Mouse (Mus musculus) lung, embryonic 15.5 days (tissue): ENCODE results near the gene Abtb1. TPM values are rescaled to one million over a fixed set of nuclear protein-coding genes. Genes with fewer than 3 reads are reported as not detected.

Source experiments
- ATAC-seq: fragments of 200-750 bp; cut with Nextera tagmentation; 2 replicates; pipeline ENCODE4 v1.8.0; 2017; ENCODE audit warnings: moderate number of reproducible peaks, borderline replicate concordance; ENCODE audit not compliant: low FRiP score, low TSS enrichment; ENCODE audit errors: extremely low read depth
- H3K27ac ChIP-seq: fragments of 300-500 bp; sonication (generic); 2 replicates; pipeline ENCODE4 v1.5.1; 2015; ENCODE audit warnings: moderate library complexity, mild to moderate bottlenecking, inconsistent platforms
- H3K27me3 ChIP-seq: fragments of 300-500 bp; sonication (generic); 2 replicates; pipeline ENCODE4 v1.6.1; 2015; ENCODE audit warnings: inconsistent platforms
- H3K36me3 ChIP-seq: fragments of 300-500 bp; sonication (generic); 2 replicates; pipeline ENCODE4 v1.6.1; 2015; ENCODE audit warnings: inconsistent platforms
- H3K4me1 ChIP-seq: fragments of 300-500 bp; sonication (generic); 2 replicates; pipeline ENCODE4 v1.6.1; 2015; ENCODE audit warnings: inconsistent platforms
- H3K4me2 ChIP-seq: fragments of 300-500 bp; sonication (generic); 2 replicates; pipeline ENCODE4 v1.6.1; 2015; ENCODE audit warnings: inconsistent platforms, mild to moderate bottlenecking, moderate library complexity
- H3K4me3 ChIP-seq: fragments of 300-500 bp; sonication (generic); 2 replicates; pipeline ENCODE4 v1.5.1; 2015; ENCODE audit warnings: mild to moderate bottlenecking, inconsistent platforms
- H3K9ac ChIP-seq: fragments of 300-500 bp; sonication (generic); 2 replicates; pipeline ENCODE4 v1.6.1; 2015; ENCODE audit warnings: inconsistent platforms
- H3K9me3 ChIP-seq: fragments of 300-500 bp; sonication (generic); 2 replicates; pipeline ENCODE4 v1.6.1; 2016; ENCODE audit warnings: inconsistent platforms
- WGBS: fragments of 180-500 bp; shearing (Covaris S2); methylation state at CpG from one replicate; pipeline ENCODE4 v1.1.7; 2015; 5-methylcytosine and 5-hydroxymethylcytosine counted together
- polyA plus RNA-seq: library from polyadenylated mRNA; unstranded; fragments of >200 nt; fragmentation: Nextera tagmentation; extraction: Ambion mirVana; gene quantifications from 2 replicates; pipeline ENCODE4 v1.2.1, GENCODE M21; 2015

Abtb1 gene
- polyA plus RNA-seq, 1 experiment from 2014 or later, result 42.9 TPM

DNA sequence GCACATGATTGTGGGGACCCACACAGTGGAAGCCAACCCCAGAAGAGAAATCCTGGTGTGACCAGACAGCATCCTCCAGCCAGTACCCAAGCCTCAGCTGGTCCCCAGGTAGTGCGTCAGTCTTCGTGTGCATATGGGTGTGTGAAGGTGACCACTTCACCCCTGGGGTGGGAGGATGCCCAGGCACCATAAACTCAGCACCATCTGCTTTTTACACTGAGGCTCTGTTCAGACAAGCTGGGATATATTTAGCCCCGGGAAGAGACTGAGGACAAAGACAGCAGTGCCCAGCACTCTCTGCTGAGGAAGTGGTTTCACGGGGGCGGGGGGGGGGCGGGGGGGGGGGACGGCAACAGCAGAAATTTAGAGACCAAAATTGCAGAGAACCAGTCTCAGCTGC is 30.4 kb downstream of the Abtb1 start:
- Histone ChIP-seq H3K4me1 (peaks cover 41% of the 10 kb centered on the region), H3K27me3 (no peaks in the 10 kb centered on the region), H3K4me2 (no peak overlapping the region), H3K4me3 (no peak overlapping the region), H3K9me3 (no peaks in the 10 kb centered on the region), H3K9ac (no peak overlapping the region), H3K36me3 (no peaks in the 10 kb centered on the region), H3K27ac (peak overlapping the region; percentile 69)
- peak; percentile 24; the same call in 1 of the 2 replicates for ATAC-seq
- 26% methylated on average over 6 of the region's 7 CpGs for WGBS

GRCm38 (mm10) chr6:88810291-88810690 is 31.5 kb downstream of the Abtb1 start:
- ATAC-seq, result 0 out of 2 replicates have a peak, but pooled peaks have one; percentile 3
- Histone ChIP-seq H3K9ac (no peak overlapping the region), H3K4me3 (no peak overlapping the region), H3K27ac (0 out of 2 replicates have a peak overlapping the region, but pooled peaks have one; percentile 11), H3K9me3 (no peaks in the 10 kb centered on the region), H3K36me3 (no peaks in the 10 kb centered on the region), H3K4me2 (no peak overlapping the region), H3K27me3 (no peaks in the 10 kb centered on the region), H3K4me1 (peaks cover 41% of the 10 kb centered on the region)
- 49% methylated on average over 3 of the region's 3 CpGs for WGBS

- Histone ChIP-seq H3K4me2 (no peak overlapping the region), H3K36me3 (no peaks in the 10 kb centered on the region), H3K27ac (peak overlapping the region; percentile 37; the same call in 1 of the 2 replicates), H3K4me1 (peaks cover 41% of the 10 kb centered on the region), H3K9me3 (no peaks in the 10 kb centered on the region), H3K9ac (no peak overlapping the region), H3K27me3 (no peaks in the 10 kb centered on the region), H3K4me3 (no peak overlapping the region)
- WGBS, result 31% methylated on average over 23 of the region's 23 CpGs
- ATAC-seq, result peak; percentile 53; the same call in 1 of the 2 replicates
Measured at GRCm38 (mm10) chr6:88809091-88810037, 32.4 kb downstream of the Abtb1 start.

- Histone ChIP-seq H3K4me1 (peaks cover 32% of the 10 kb centered on the region), H3K36me3 (no peaks in the 10 kb centered on the region), H3K4me3 (no peak overlapping the region), H3K27ac (no peak overlapping the region), H3K4me2 (no peak overlapping the region), H3K9ac (no peak overlapping the region), H3K27me3 (no peaks in the 10 kb centered on the region), H3K9me3 (no peaks in the 10 kb centered on the region)
- no peak for ATAC-seq
- 76% methylated on average over 17 of the region's 17 CpGs for WGBS
Measured at GRCm38 (mm10) chr6:88804966-88805577, 36.7 kb downstream of the Abtb1 start.

DNA sequence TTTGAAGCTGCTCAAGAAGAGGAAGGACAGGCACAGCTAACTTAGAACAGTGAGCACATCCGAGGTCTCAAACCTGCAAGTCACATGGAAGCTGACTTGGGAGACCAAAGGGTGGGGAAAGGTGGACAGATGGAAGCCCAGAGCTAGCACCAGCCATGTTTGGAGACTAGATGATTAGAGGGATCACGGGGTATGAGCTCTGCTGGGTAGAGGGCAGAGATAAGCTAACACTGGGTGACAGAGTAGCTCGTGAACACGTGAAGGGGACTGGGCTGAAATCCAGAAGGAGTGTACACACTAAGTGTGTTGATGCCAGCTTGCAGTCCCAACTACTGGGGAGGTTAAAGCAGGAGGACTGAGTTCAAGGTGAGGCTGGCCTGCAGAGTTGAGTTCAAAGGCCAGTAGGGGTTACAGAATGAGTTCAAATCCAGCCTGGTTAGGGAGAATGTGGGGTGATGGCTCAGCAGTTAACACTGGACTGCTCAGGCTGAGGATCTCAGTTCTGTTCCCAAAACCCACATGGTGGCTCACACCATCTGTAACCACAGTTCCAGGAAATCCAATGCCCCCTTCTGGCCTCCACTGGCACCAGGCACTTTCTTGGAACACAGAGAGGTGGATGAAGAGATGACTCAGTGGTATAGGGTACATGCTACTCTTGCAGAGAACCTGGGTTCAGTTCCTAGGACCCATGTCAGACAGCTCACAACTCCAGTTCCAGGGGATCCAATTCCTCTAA is 37.7 kb downstream of the Abtb1 start:
- WGBS, result 55% methylated on average over 4 of the region's 4 CpGs

DNA sequence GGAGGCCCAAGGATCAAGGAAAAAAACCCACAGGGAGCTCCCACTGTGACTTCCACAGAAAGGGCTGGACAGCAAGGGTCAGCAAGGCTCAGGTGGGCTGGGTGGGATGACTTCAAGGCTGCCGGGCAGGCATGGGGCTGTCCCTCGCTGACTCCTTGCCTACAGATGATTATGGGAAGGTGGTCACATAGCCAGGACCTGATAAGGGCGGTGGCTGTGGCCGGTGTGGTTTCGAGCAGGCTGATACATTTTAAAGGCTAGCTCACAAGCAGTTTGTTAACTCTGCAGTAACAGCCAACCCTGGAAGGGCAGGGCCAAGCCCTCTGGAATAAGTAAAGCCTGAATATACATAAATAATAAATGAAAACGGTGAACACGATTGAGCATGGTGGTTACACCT is 38.7 kb downstream of the Abtb1 start:
- H3K9ac ChIP-seq, result no peak overlapping the region
- WGBS, result 81% methylated on average over 7 of the region's 7 CpGs

More for the DNA sequence above, 37.7 kb downstream of the Abtb1 start:
- Histone ChIP-seq H3K4me3 (no peak overlapping the region), H3K4me2 (no peak overlapping the region), H3K9ac (no peak overlapping the region), H3K27ac (no peak overlapping the region), H3K27me3 (no peaks in the 10 kb centered on the region), H3K9me3 (no peaks in the 10 kb centered on the region), H3K36me3 (no peaks in the 10 kb centered on the region), H3K4me1 (peaks cover 27% of the 10 kb centered on the region)
- no peak for ATAC-seq

GRCm38 (mm10) chr6:88800735-88801134 is 41.0 kb downstream of the Abtb1 start:
- Histone ChIP-seq H3K9me3 (no peaks in the 10 kb centered on the region), H3K36me3 (no peaks in the 10 kb centered on the region), H3K9ac (no peak overlapping the region), H3K27ac (peak overlapping the region; percentile 21; the same call in 1 of the 2 replicates), H3K27me3 (no peaks in the 10 kb centered on the region), H3K4me1 (peaks cover 20% of the 10 kb centered on the region), H3K4me3 (no peak overlapping the region), H3K4me2 (no peak overlapping the region)
- ATAC-seq, result no peak; the same call in 1 of the 2 replicates
- 16% methylated on average over 3 of the region's 3 CpGs for WGBS

More for the DNA sequence above, 38.7 kb downstream of the Abtb1 start:
- Histone ChIP-seq H3K4me2 (no peak overlapping the region), H3K4me3 (no peak overlapping the region), H3K27ac (no peak overlapping the region), H3K9me3 (no peaks in the 10 kb centered on the region), H3K4me1 (peaks cover 20% of the 10 kb centered on the region), H3K27me3 (no peaks in the 10 kb centered on the region), H3K36me3 (no peaks in the 10 kb centered on the region)
- no peak for ATAC-seq

DNA sequence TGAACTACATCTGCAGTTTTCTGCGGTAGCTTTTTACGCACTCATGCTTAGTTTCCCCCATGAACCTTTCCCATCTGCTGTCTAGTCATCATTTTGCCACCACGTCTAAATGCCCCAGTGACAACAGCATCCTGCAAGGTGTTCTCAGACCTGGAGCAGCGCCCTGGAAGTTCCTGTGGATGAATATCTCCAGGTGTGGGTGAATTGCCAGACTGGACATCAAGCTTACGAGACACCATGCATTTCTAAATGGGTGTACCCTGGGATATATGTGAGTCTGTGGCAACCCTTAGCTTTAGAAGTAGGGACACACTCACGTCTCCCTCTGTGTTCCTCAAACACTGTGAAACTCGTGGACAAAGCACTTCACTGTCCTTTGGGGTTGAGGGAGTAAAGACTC is 41.6 kb downstream of the Abtb1 start:
- no peak for ATAC-seq

GRCm38 (mm10) chr6:88794561-88794971 is 47.2 kb downstream of the Abtb1 start:
- Histone ChIP-seq H3K9ac (no peak overlapping the region), H3K4me1 (peaks cover 52% of the 10 kb centered on the region), H3K27me3 (no peaks in the 10 kb centered on the region), H3K27ac (peak overlapping the region; percentile 20; the same call in 1 of the 2 replicates), H3K36me3 (no peaks in the 10 kb centered on the region), H3K4me3 (no peak overlapping the region), H3K9me3 (no peaks in the 10 kb centered on the region), H3K4me2 (no peak overlapping the region)
- 46% methylated on average over 14 of the region's 14 CpGs for WGBS
- ATAC-seq, result no peak

More for the DNA sequence above, 41.6 kb downstream of the Abtb1 start:
- H3K4me1 ChIP-seq, result peaks cover 20% of the 10 kb centered on the region
- no peaks in the 10 kb centered on the region for H3K9me3 ChIP-seq
- no peaks in the 10 kb centered on the region for H3K27me3 ChIP-seq
- no peak overlapping the region for H3K4me3 ChIP-seq
- no peak overlapping the region for H3K4me2 ChIP-seq
- H3K36me3 ChIP-seq, result no peaks in the 10 kb centered on the region
- no peak overlapping the region for H3K9ac ChIP-seq
- 72% methylated on average over 7 of the region's 7 CpGs for WGBS
- H3K27ac ChIP-seq, result no peak overlapping the region

- Histone ChIP-seq H3K4me1 (peaks cover 54% of the 10 kb centered on the region), H3K9me3 (no peaks in the 10 kb centered on the region), H3K36me3 (no peaks in the 10 kb centered on the region), H3K27ac (0 out of 2 replicates have a peak overlapping the region, but pooled peaks have one; percentile 3), H3K4me2 (no peak overlapping the region), H3K4me3 (no peak overlapping the region), H3K9ac (no peak overlapping the region), H3K27me3 (no peaks in the 10 kb centered on the region)
- WGBS, result 69% methylated on average over 13 of the region's 13 CpGs
- ATAC-seq, result no peak
Measured at GRCm38 (mm10) chr6:88793872-88794271, 47.9 kb downstream of the Abtb1 start.

DNA sequence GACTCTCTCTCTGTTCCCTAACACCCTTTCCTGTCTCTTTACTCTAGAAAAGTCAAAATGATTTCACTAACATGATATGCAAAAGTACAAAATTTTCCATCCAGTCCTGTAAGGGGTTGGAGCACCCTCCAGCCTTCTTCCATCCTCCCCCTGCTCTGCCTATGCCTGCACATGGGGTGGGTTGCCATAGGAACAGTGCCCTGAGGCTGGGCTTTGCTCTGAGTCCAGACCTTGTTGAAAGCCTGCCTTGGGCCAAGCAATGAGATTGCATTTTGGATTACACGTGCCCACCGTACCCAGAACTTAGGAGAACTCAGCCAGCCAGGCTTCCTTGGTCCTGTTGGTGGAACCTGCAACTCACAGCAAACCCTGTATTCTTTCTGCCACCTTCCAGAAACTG is 48.5 kb downstream of the Abtb1 start:
- Histone ChIP-seq H3K4me2 (no peak overlapping the region), H3K36me3 (no peaks in the 10 kb centered on the region), H3K27ac (peak overlapping the region; percentile 11; the same call in 1 of the 2 replicates), H3K4me3 (no peak overlapping the region), H3K27me3 (no peaks in the 10 kb centered on the region), H3K4me1 (peaks cover 55% of the 10 kb centered on the region), H3K9me3 (no peaks in the 10 kb centered on the region), H3K9ac (no peak overlapping the region)
- no peak for ATAC-seq
- 51% methylated on average over 2 of the region's 2 CpGs for WGBS
